Mouse (Mus musculus): ENCODE results near the gene Ccdc115. TPM values are rescaled to one million over a fixed set of nuclear protein-coding genes. Genes with fewer than 3 reads are reported as not detected.

Ccdc115 gene
- total RNA-seq, 1 experiment = 26.6 TPM

DNA sequence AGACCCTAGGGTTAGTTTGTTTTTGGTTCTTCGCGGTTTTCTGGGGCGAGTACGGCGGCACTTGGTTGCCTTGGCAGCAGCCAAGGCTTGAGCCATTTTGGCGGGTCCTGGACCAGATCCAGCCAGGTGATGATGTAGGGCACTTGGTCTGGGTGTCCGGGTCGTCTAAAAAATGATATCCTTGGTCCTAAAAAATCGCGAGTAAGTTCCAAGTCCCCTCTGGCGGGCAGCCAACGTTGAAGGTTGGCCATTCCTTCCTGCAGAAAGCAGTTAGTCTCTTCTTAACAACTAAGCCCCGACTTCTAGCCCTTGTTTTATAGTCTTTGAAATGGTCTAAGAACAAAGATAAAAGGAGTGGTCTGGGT is 7.1 kb downstream of the Ccdc115 start:
- no peak for DNase-seq (ENCODE audit: low read depth, low spot score)
- in situ Hi-C loops (cut with MboI; ENCODE audit: low sequenced_read_pairs in 2 of 2, unreplicated experiment in 2 of 2) = no loop called here
- TF ChIP-seq MAFK (IDR thresholded peaks at IDR 0.05; ENCODE audit: insufficient read depth, low read depth, low read length) (no peak), HCFC1 (IDR thresholded peaks at IDR 0.05; ENCODE audit: borderline replicate concordance, insufficient read depth, low read length) (no peak), CHD2 (IDR thresholded peaks at IDR 0.05; ENCODE audit: low read depth, low read length) (no peak), ZC3H11A (IDR thresholded peaks at IDR 0.05; ENCODE audit: borderline replicate concordance, low read depth, low read length) (no peak), ZNF384 (IDR thresholded peaks at IDR 0.05; ENCODE audit: low read depth, low read length) (no peak)

DNA sequence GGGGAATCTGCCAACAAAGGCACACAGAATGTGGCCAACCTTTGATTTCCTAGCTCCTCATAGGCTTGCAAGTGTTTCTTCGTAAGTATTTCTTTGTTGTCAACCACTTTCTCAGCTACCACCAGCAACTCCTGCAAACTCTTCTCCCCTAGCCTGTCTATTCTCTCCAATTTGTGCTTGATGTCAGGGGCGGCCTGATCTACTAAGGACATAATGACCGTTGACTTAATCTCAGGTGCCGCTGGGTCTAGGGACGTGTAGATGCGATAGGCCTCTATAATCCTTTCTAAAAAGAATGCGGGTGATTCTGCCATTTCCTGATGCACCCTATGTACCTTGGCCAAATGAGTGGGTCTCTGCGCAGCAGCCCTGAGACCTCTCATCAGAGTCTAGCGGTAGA is 8.0 kb downstream of the Ccdc115 start:
- Histone ChIP-seq H3K9me3 (ENCODE audit: control insufficient read depth, insufficient read depth, low read depth, low read length) (peaks cover 3% of the 10 kb centered on the region; the same call in 1 of the 2 replicates), H3K36me3 (ENCODE audit: control insufficient read depth, insufficient read depth, low read length, poor library complexity, severe bottlenecking) (no peaks in the 10 kb centered on the region; the same call in 1 of the 2 replicates), H3K9ac (ENCODE audit: insufficient read depth, low read depth, low read length, poor library complexity, severe bottlenecking) (no peak overlapping the region), H3K27ac (ENCODE audit: insufficient read depth, low read depth, low read length, poor library complexity, severe bottlenecking) (no peak overlapping the region), H3K4me1 (ENCODE audit: control insufficient read depth in 2 of 2, insufficient read depth in 2 of 2, low read length in 2 of 2, poor library complexity in 1 of 2) (peaks cover 2 to 3% of the 10 kb centered on the region in 2 experiments; a peak in 2 of 4 replicates), H3K4me3 (ENCODE audit: insufficient read depth in 1 of 2, low read depth in 1 of 2, low read length in 2 of 2, poor library complexity in 1 of 2, severe bottlenecking in 1 of 2) (no peak overlapping the region)
- no peak for TF ChIP-seq ZC3H11A (IDR thresholded peaks at IDR 0.05; ENCODE audit: borderline replicate concordance, low read depth, low read length)
- TF ChIP-seq CHD2 (IDR thresholded peaks at IDR 0.05; ENCODE audit: low read depth, low read length) = no peak
- no peak for TF ChIP-seq MAFK (IDR thresholded peaks at IDR 0.05; ENCODE audit: insufficient read depth, low read depth, low read length)
- no peak for DNase-seq (ENCODE audit: low read depth, low spot score)
- in situ Hi-C loops (cut with MboI; ENCODE audit: low sequenced_read_pairs in 2 of 2, unreplicated experiment in 2 of 2) = no loop called here

More for the DNA sequence above, 7.1 kb downstream of the Ccdc115 start:
- Histone ChIP-seq H3K4me3 (ENCODE audit: insufficient read depth in 1 of 2, low read depth in 1 of 2, low read length in 2 of 2, poor library complexity in 1 of 2, severe bottlenecking in 1 of 2) (peak overlapping the region; percentile 52 to 62), H3K27ac (ENCODE audit: insufficient read depth, low read depth, low read length, poor library complexity, severe bottlenecking) (peak overlapping the region; percentile 26; the same call in 1 of the 2 replicates), H3K36me3 (ENCODE audit: control insufficient read depth, insufficient read depth, low read length, poor library complexity, severe bottlenecking) (peaks cover 2% of the 10 kb centered on the region; the same call in 1 of the 2 replicates), H3K9me3 (ENCODE audit: control insufficient read depth, insufficient read depth, low read depth, low read length) (peaks cover 3% of the 10 kb centered on the region; the same call in 1 of the 2 replicates), H3K4me1 (ENCODE audit: control insufficient read depth in 2 of 2, insufficient read depth in 2 of 2, low read length in 2 of 2, poor library complexity in 1 of 2) (peaks cover 2 to 3% of the 10 kb centered on the region in 2 experiments; a peak in 2 of 4 replicates), H3K9ac (ENCODE audit: insufficient read depth, low read depth, low read length, poor library complexity, severe bottlenecking) (peak overlapping the region; percentile 50; the same call in 1 of the 2 replicates)

DNA sequence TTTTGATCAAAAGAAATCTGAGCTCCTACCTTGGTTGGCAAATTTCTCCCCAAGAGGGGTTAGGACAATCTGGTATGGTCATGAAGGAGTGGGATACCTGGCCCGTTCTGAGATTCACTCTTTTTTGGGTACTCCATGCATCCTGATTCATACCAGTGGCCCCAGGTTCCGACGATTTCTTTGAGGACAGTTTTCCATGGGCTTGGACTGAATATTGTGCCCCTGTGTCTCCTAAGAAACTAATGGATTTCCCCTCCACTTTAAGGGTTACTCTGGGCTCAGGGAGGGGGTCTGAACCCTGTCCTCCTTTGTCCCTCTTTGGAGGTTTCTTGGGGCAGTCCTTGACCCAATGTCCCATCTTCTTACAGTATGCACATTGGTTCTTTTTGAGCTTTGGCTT is 8.5 kb downstream of the Ccdc115 start:
- in situ Hi-C loops (cut with MboI; ENCODE audit: low sequenced_read_pairs in 2 of 2, unreplicated experiment in 2 of 2) = no loop called here
- Histone ChIP-seq H3K27ac (ENCODE audit: insufficient read depth, low read depth, low read length, poor library complexity, severe bottlenecking) (no peak overlapping the region), H3K9me3 (ENCODE audit: control insufficient read depth, insufficient read depth, low read depth, low read length) (peaks cover 3% of the 10 kb centered on the region; the same call in 1 of the 2 replicates), H3K4me3 (ENCODE audit: insufficient read depth in 1 of 2, low read depth in 1 of 2, low read length in 2 of 2, poor library complexity in 1 of 2, severe bottlenecking in 1 of 2) (no peak overlapping the region), H3K9ac (ENCODE audit: insufficient read depth, low read depth, low read length, poor library complexity, severe bottlenecking) (no peak overlapping the region), H3K36me3 (ENCODE audit: control insufficient read depth, insufficient read depth, low read length, poor library complexity, severe bottlenecking) (no peaks in the 10 kb centered on the region; the same call in 1 of the 2 replicates), H3K4me1 (ENCODE audit: control insufficient read depth in 2 of 2, insufficient read depth in 2 of 2, low read length in 2 of 2, poor library complexity in 1 of 2) (peaks cover 2 to 3% of the 10 kb centered on the region in 2 experiments; a peak in 2 of 4 replicates)
- no peak for DNase-seq (ENCODE audit: low read depth, low spot score)
- TF ChIP-seq MAFK (IDR thresholded peaks at IDR 0.05; ENCODE audit: insufficient read depth, low read depth, low read length) = no peak
- TF ChIP-seq CHD2 (IDR thresholded peaks at IDR 0.05; ENCODE audit: low read depth, low read length) = no peak
- TF ChIP-seq HCFC1 (IDR thresholded peaks at IDR 0.05; ENCODE audit: borderline replicate concordance, insufficient read depth, low read length) = no peak
- TF ChIP-seq ZNF384 (IDR thresholded peaks at IDR 0.05; ENCODE audit: low read depth, low read length) = no peak
- TF ChIP-seq ZC3H11A (IDR thresholded peaks at IDR 0.05; ENCODE audit: borderline replicate concordance, low read depth, low read length) = no peak

DNA sequence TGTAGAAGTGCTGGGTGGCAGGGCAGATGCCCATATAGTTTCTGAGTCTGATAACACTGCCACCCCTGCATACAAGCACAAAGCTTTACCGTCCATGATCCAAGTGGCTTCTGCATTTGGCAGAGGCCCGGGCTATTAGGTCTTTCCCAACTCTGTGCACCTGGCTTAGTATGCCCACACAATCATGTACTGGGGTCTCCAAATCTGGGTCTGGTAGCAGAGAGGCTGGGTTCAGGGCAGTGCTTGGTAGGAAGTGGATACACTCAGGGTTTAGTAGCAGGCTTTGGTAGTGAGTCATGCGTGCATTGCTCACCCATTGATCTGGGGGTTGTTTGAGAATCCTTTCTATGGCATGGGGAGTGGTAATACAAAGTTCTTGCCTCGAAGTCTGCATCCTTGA is 10.2 kb downstream of the Ccdc115 start:
- no peak for DNase-seq (ENCODE audit: low read depth, low spot score)
- Histone ChIP-seq H3K4me1 (ENCODE audit: control insufficient read depth in 2 of 2, insufficient read depth in 2 of 2, low read length in 2 of 2, poor library complexity in 1 of 2) (peaks cover 0 to 3% of the 10 kb centered on the region in 2 experiments; a peak in 2 of 4 replicates), H3K36me3 (ENCODE audit: control insufficient read depth, insufficient read depth, low read length, poor library complexity, severe bottlenecking) (no peaks in the 10 kb centered on the region; the same call in 1 of the 2 replicates), H3K9ac (ENCODE audit: insufficient read depth, low read depth, low read length, poor library complexity, severe bottlenecking) (no peak overlapping the region), H3K4me3 (ENCODE audit: insufficient read depth in 1 of 2, low read depth in 1 of 2, low read length in 2 of 2, poor library complexity in 1 of 2, severe bottlenecking in 1 of 2) (no peak overlapping the region), H3K27ac (ENCODE audit: insufficient read depth, low read depth, low read length, poor library complexity, severe bottlenecking) (no peak overlapping the region), H3K9me3 (ENCODE audit: control insufficient read depth, insufficient read depth, low read depth, low read length) (peaks cover 3% of the 10 kb centered on the region; the same call in 1 of the 2 replicates)
- in situ Hi-C loops (cut with MboI; ENCODE audit: low sequenced_read_pairs in 2 of 2, unreplicated experiment in 2 of 2) = no loop called here
- TF ChIP-seq ZC3H11A (IDR thresholded peaks at IDR 0.05; ENCODE audit: borderline replicate concordance, low read depth, low read length) (no peak), ZNF384 (IDR thresholded peaks at IDR 0.05; ENCODE audit: low read depth, low read length) (no peak), MAFK (IDR thresholded peaks at IDR 0.05; ENCODE audit: insufficient read depth, low read depth, low read length) (no peak), CHD2 (IDR thresholded peaks at IDR 0.05; ENCODE audit: low read depth, low read length) (no peak)

All from ES-E14 (cell line).